Mouse (Mus musculus) MEL (cell line): ENCODE data around the gene Ezh1. TPM values are rescaled to one million over a fixed set of nuclear protein-coding genes. Genes with fewer than 3 reads are reported as not detected.

Experiments
- DNase-seq: peaks from one replicate; pipeline ENCODE4 v3.0.0; 2011; ENCODE audit warnings: low read depth, low spot score
- H3K27ac ChIP-seq: 2 replicates; pipeline ENCODE4 v1.5.1; 2012; ENCODE audit warnings: low read depth, mild to moderate bottlenecking, control low read depth, low read length, moderate library complexity; ENCODE audit not compliant: control insufficient read depth
- H3K27me3 ChIP-seq, 2 experiments: fragments of 150-350 bp in 1 of 2; sonication (generic) in 1 of 2; 2 replicates each; pipeline ENCODE4 v1.6.1; 2012; ENCODE audit warnings: low read length in 2 of 2, mild to moderate bottlenecking in 2 of 2, improper control_type of control experiment in 1 of 2, moderate library complexity in 1 of 2; ENCODE audit not compliant: insufficient read depth in 2 of 2, control insufficient read depth in 1 of 2
- H3K36me3 ChIP-seq, 2 experiments: 2 replicates each; pipeline ENCODE4 v1.6.1; 2012 to 2014; ENCODE audit warnings: low read length in 2 of 2, improper control_type of control experiment in 1 of 2, inconsistent platforms in 1 of 2, mild to moderate bottlenecking in 1 of 2; ENCODE audit not compliant: insufficient read depth in 2 of 2, control insufficient read depth in 1 of 2
- H3K4me1 ChIP-seq, 2 experiments: fragments of 150-350 bp in 1 of 2; sonication (generic) in 1 of 2; 2 replicates each; pipeline ENCODE4 v1.6.1; 2012; ENCODE audit warnings: low read length in 2 of 2, improper control_type of control experiment in 1 of 2, mild to moderate bottlenecking in 1 of 2; ENCODE audit not compliant: insufficient read depth in 2 of 2, control insufficient read depth in 1 of 2
- H3K4me3 ChIP-seq, 2 experiments: fragments of 150-350 bp in 1 of 2; sonication (generic) in 1 of 2; 2 replicates each; pipeline ENCODE4 v1.5.1; 2012; ENCODE audit warnings: low read depth in 2 of 2, low read length in 2 of 2, mild to moderate bottlenecking in 2 of 2, moderate library complexity in 2 of 2, control low read depth in 1 of 2, improper control_type of control experiment in 1 of 2; ENCODE audit not compliant: control insufficient read depth in 1 of 2, insufficient read depth in 1 of 2
- H3K79me2 ChIP-seq: 2 replicates; pipeline ENCODE4 v1.6.1; 2012; ENCODE audit warnings: mild to moderate bottlenecking, low read length, moderate library complexity; ENCODE audit not compliant: control insufficient read depth, poor library complexity, insufficient read depth
- H3K9ac ChIP-seq: 2 replicates; pipeline ENCODE4 v1.6.1; 2012; ENCODE audit warnings: low read depth, mild to moderate bottlenecking, control low read depth, low read length, moderate library complexity; ENCODE audit not compliant: control insufficient read depth, poor library complexity, severe bottlenecking
- H3K9me3 ChIP-seq: fragments of 150-350 bp; sonication (generic); replicated peaks from 2 replicates; pipeline ENCODE4 v1.6.1; 2012; ENCODE audit warnings: mild to moderate bottlenecking, low read length, improper control_type of control experiment, moderate library complexity; ENCODE audit not compliant: insufficient read depth
- CHD1 ChIP-seq: IDR thresholded peaks from 2 replicates; pipeline ENCODE4 v1.6.1; 2012; ENCODE audit warnings: low read depth, mild to moderate bottlenecking, inconsistent platforms, low read length, improper control_type of control experiment
- CHD2 ChIP-seq: IDR thresholded peaks from 2 replicates; pipeline ENCODE4 v1.6.1; 2011; ENCODE audit warnings: low read length, improper control_type of control experiment
- ELF1 ChIP-seq: IDR thresholded peaks from 2 replicates; pipeline ENCODE4 v1.6.1; 2014; ENCODE audit warnings: low read depth, mild to moderate bottlenecking, inconsistent platforms, low read length, improper control_type of control experiment, moderate library complexity
- EP300 ChIP-seq, 2 experiments: IDR thresholded peaks; 2 replicates each; pipeline ENCODE4 v1.6.1; 2011; ENCODE audit warnings: improper control_type of control experiment in 2 of 2, low read length in 2 of 2, low read depth in 1 of 2, mild to moderate bottlenecking in 1 of 2
- ETS1 ChIP-seq: IDR thresholded peaks from 2 replicates; pipeline ENCODE4 v1.6.1; 2012; ENCODE audit warnings: low read depth, mild to moderate bottlenecking, inconsistent platforms, low read length, improper control_type of control experiment, moderate library complexity
- JUND ChIP-seq: IDR thresholded peaks from 2 replicates; pipeline ENCODE4 v1.6.1; 2011; ENCODE audit warnings: low read depth, mild to moderate bottlenecking, improper control_type of control experiment, low read length
- MAFK ChIP-seq: IDR thresholded peaks from 2 replicates; pipeline ENCODE4 v1.6.1; 2011; ENCODE audit warnings: low read depth, mild to moderate bottlenecking, low read length, improper control_type of control experiment, borderline replicate concordance
- MAX ChIP-seq: IDR thresholded peaks from 2 replicates; pipeline ENCODE4 v1.6.1; 2011; ENCODE audit warnings: low read length, improper control_type of control experiment
- MAZ ChIP-seq: IDR thresholded peaks from 2 replicates; pipeline ENCODE4 v1.6.1; 2012; ENCODE audit warnings: low read depth, mild to moderate bottlenecking, inconsistent platforms, low read length, improper control_type of control experiment
- MEF2A ChIP-seq: IDR thresholded peaks from 2 replicates; pipeline ENCODE4 v1.6.1; 2014; ENCODE audit warnings: low read depth, mild to moderate bottlenecking, inconsistent platforms, low read length, improper control_type of control experiment; ENCODE audit not compliant: poor library complexity, insufficient replicate concordance, severe bottlenecking; ENCODE audit errors: extremely low read depth
- MXI1 ChIP-seq: IDR thresholded peaks from 2 replicates; pipeline ENCODE4 v1.6.1; 2011; ENCODE audit warnings: mild to moderate bottlenecking, low read depth, low read length, improper control_type of control experiment
- MYB ChIP-seq: IDR thresholded peaks from 2 replicates; pipeline ENCODE4 v1.6.1; 2011; ENCODE audit warnings: mild to moderate bottlenecking, low read depth, low read length, improper control_type of control experiment
- MYC ChIP-seq: IDR thresholded peaks from 2 replicates; pipeline ENCODE4 v1.6.1; 2011; ENCODE audit warnings: low read depth, mild to moderate bottlenecking, low read length, improper control_type of control experiment, moderate library complexity
- NELFE ChIP-seq: IDR thresholded peaks from 2 replicates; pipeline ENCODE4 v1.6.1; 2011; ENCODE audit warnings: low read depth, low read length, improper control_type of control experiment
- SIN3A ChIP-seq: IDR thresholded peaks from 2 replicates; pipeline ENCODE4 v1.6.1; 2012; ENCODE audit warnings: low read length, improper control_type of control experiment, inconsistent platforms
- SMC3 ChIP-seq: IDR thresholded peaks from 2 replicates; pipeline ENCODE4 v1.6.1; 2011; ENCODE audit warnings: low read depth, low read length, improper control_type of control experiment
- TBP ChIP-seq: IDR thresholded peaks from 2 replicates; pipeline ENCODE4 v1.8.0; 2011; ENCODE audit warnings: low read depth, low read length, improper control_type of control experiment
- USF2 ChIP-seq, 2 experiments: IDR thresholded peaks; 2 replicates each; pipeline ENCODE4 v1.6.1; 2011 to 2012; ENCODE audit warnings: improper control_type of control experiment in 2 of 2, low read length in 2 of 2, borderline replicate concordance in 1 of 2, inconsistent platforms in 1 of 2, low read depth in 1 of 2, mild to moderate bottlenecking in 1 of 2; ENCODE audit not compliant: insufficient read depth in 1 of 2
- ZC3H11A ChIP-seq: IDR thresholded peaks from 2 replicates; pipeline ENCODE4 v1.6.1; 2012; ENCODE audit warnings: low read depth, mild to moderate bottlenecking, inconsistent platforms, low read length, improper control_type of control experiment
- ZKSCAN1 ChIP-seq: IDR thresholded peaks from 2 replicates; pipeline ENCODE4 v1.6.1; 2012; ENCODE audit warnings: low read depth, mild to moderate bottlenecking, inconsistent platforms, low read length, improper control_type of control experiment, moderate library complexity
- polyA plus RNA-seq, 2 experiments: library from polyadenylated mRNA; stranded (reverse) in 1 of 2; unstranded in 1 of 2; fragments of >175 nt in 1 of 2; fragments of >200 nt in 1 of 2; gene quantifications; 2 replicates each; pipeline versions ENCODE4 v1.2.1 to v1.2.4; 2012; ENCODE audit warnings: low replicate concordance in 2 of 2, low read depth in 1 of 2; ENCODE audit not compliant: insufficient read length in 2 of 2, insufficient read depth in 1 of 2, missing spikeins in 1 of 2
- total RNA-seq: library from RNA; depleted of rRNA; stranded (reverse); fragments of 300-350 nt; gene quantifications from 2 replicates; pipeline ENCODE4 v1.2.3, GENCODE M21; 2012

Gene Ezh1
- total and polyA plus RNA-seq, 3 experiments = 5.0 to 8.4 TPM; not detected in 1

- TF ChIP-seq EP300 (IDR thresholded peaks at IDR 0.05; ENCODE audit: low read depth in 1 of 2, low read length in 2 of 2) (peak in 1 of 2 experiments; percentile 45; a peak in 2 of 4 replicates), JUND (peak; percentile 71; the same call in 1 of the 2 replicates), ZC3H11A (no peak), SMC3 (peak; percentile 31; the same call in 1 of the 2 replicates), NELFE (peak; percentile 100)
- TF ChIP-seq, all 39 proteins: peak for 30
Observed at GRCm38 (mm10) chr11:101253613-101254389, 27.5 kb upstream of the Ezh1 start, which contains the start of gene Vps25 (continued).

DNA sequence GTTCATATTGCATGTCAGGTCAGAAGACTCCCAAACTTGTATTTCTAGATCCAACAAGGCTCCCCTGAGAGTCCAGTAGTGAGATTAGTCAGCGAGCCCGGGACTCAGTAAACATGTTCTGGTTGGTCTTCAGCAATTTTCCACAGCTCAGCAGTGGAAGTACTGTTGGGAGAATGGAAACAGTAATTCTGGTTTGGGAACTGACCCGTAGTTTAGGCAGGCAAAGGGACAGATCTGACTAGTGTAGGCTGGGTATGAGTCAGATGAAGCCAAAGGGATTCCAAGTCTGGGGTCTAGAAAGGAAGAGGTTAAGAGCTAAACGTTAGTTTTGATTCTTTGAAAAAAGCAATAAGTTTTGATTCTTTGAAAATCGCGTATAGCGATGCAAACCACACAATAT lies 26.7 kb upstream of the Ezh1 start:
- peak overlapping the region; percentile 59 for H3K27ac ChIP-seq
- H3K9ac ChIP-seq = peak overlapping the region; percentile 95
- TF ChIP-seq JUND = no peak
- TF ChIP-seq ELF1 = no peak; the same call in 1 of the 2 replicates
- TF ChIP-seq USF2 (IDR thresholded peaks at IDR 0.05; ENCODE audit: borderline replicate concordance in 1 of 2, insufficient read depth in 1 of 2, low read depth in 1 of 2, low read length in 2 of 2) = no peak
- TF ChIP-seq ETS1 = no peak
- TF ChIP-seq ZKSCAN1 = no peak
- no peak for TF ChIP-seq MAFK
- no peak for TF ChIP-seq MEF2A
- no peak for TF ChIP-seq MXI1
- no peak for TF ChIP-seq MYC
- TF ChIP-seq CHD2 = no peak
- no peak for TF ChIP-seq MYB
- no peak for TF ChIP-seq TBP
- TF ChIP-seq SIN3A = no peak
- TF ChIP-seq MAZ = no peak
- TF ChIP-seq MAX = no peak
- no peak for TF ChIP-seq NELFE
- no peak for TF ChIP-seq CHD1
- peaks cover 0 to 5% of the 10 kb centered on the region in 2 experiments; a peak in 1 of 4 replicates for H3K4me1 ChIP-seq
- H3K9me3 ChIP-seq = no peaks in the 10 kb centered on the region
- H3K36me3 ChIP-seq = peaks cover 0 to 10% of the 10 kb centered on the region in 2 experiments; a peak in 2 of 4 replicates
- DNase-seq = peak; percentile 73
- H3K27me3 ChIP-seq = no peaks in the 10 kb centered on the region
- H3K79me2 ChIP-seq = peaks cover 7% of the 10 kb centered on the region
- peak overlapping the region; percentile 80 to 93 for H3K4me3 ChIP-seq
